Mouse (Mus musculus) olfactory bulb, adult 2 months (tissue): ENCODE data around the gene Nrm.

ENCODE experiments used
- CTCF ChIP-seq: fragments of 200-500 bp; IDR thresholded peaks from 2 replicates; pipeline ENCODE4 v1.5.1; 2012; ENCODE audit warnings: low read depth, mild to moderate bottlenecking, low read length, moderate library complexity; ENCODE audit not compliant: insufficient read depth
- POLR2A ChIP-seq: fragments of 200-500 bp; IDR thresholded peaks from 2 replicates; pipeline ENCODE4 v1.6.1; 2012; ENCODE audit warnings: mild to moderate bottlenecking, low read depth, low read length, moderate library complexity; ENCODE audit not compliant: insufficient read depth

GRCm38 (mm10) chr17:35843514-35843913 is 17.6 kb upstream of the Nrm start:
- TF ChIP-seq CTCF (no peak), POLR2A (no peak)
